Mouse (Mus musculus) layer of hippocampus, adult 11-12 months (tissue): ENCODE results near the gene Gtf2ird1.
"Not testable (repeated sequence)": the region's sequence is repeated elsewhere in the genome, so short reads cannot be mapped to it uniquely, and the experiment has no call there.

ENCODE experiments used
- DNase-seq: peaks from one replicate; pipeline ENCODE4 v3.0.0; 2022; ENCODE audit warnings: low spot score

Gtf2ird1 gene

GRCm38 (mm10) chr5:134344076-134344475 lies 112.4 kb downstream of the Gtf2ird1 start:
- DNase-seq: no peak

- DNase-seq: not testable (repeated sequence)
These were observed 113.0 kb downstream of the Gtf2ird1 start for GRCm38 (mm10) chr5:134343530-134343929.

GRCm38 (mm10) chr5:134342503-134343205 lies 113.9 kb downstream of the Gtf2ird1 start:
- no peak for DNase-seq

GRCm38 (mm10) chr5:134341721-134342120 lies 114.8 kb downstream of the Gtf2ird1 start:
- no peak for DNase-seq

- no peak for DNase-seq
These were observed 115.2 kb downstream of the Gtf2ird1 start for GRCm38 (mm10) chr5:134341321-134341720.

GRCm38 (mm10) chr5:134340101-134340522 lies 116.4 kb downstream of the Gtf2ird1 start:
- DNase-seq: no peak

- DNase-seq: not testable (repeated sequence)
These were observed 119.5 kb downstream of the Gtf2ird1 start for GRCm38 (mm10) chr5:134337012-134337411.

GRCm38 (mm10) chr5:134332743-134333142 lies 123.8 kb downstream of the Gtf2ird1 start:
- no peak for DNase-seq

GRCm38 (mm10) chr5:134330082-134330481 lies 126.4 kb downstream of the Gtf2ird1 start:
- no peak for DNase-seq

- DNase-seq: no peak
These were observed 127.2 kb downstream of the Gtf2ird1 start for GRCm38 (mm10) chr5:134329311-134329710.

GRCm38 (mm10) chr5:134328482-134329001 lies 128.0 kb downstream of the Gtf2ird1 start:
- DNase-seq: no peak

- DNase-seq: no peak
These were observed 130.5 kb downstream of the Gtf2ird1 start for GRCm38 (mm10) chr5:134325856-134326566.

GRCm38 (mm10) chr5:134323869-134324268 lies 132.6 kb downstream of the Gtf2ird1 start:
- DNase-seq: no peak

- DNase-seq: no peak
These were observed 133.2 kb downstream of the Gtf2ird1 start for GRCm38 (mm10) chr5:134323311-134323710.

- DNase-seq: no peak
These were observed 134.2 kb downstream of the Gtf2ird1 start for GRCm38 (mm10) chr5:134322355-134322754.

GRCm38 (mm10) chr5:134321699-134322098 lies 134.8 kb downstream of the Gtf2ird1 start:
- DNase-seq: no peak

- DNase-seq: no peak
These were observed 137.6 kb downstream of the Gtf2ird1 start for GRCm38 (mm10) chr5:134318903-134319302.

GRCm38 (mm10) chr5:134316721-134317120 lies 139.8 kb downstream of the Gtf2ird1 start:
- DNase-seq: no peak

GRCm38 (mm10) chr5:134315623-134316350 lies 140.7 kb downstream of the Gtf2ird1 start:
- DNase-seq: peak; percentile 43

GRCm38 (mm10) chr5:134314688-134315622 lies 141.6 kb downstream of the Gtf2ird1 start, which contains the start of gene Gtf2i:
Gene Gtf2i (minus strand): TSS chr5:134314760.
- DNase-seq: peak; percentile 97

- DNase-seq: no peak
These were observed 142.3 kb downstream of the Gtf2ird1 start for GRCm38 (mm10) chr5:134314068-134314674.
